Mouse (Mus musculus) macrophage (primary cell): ENCODE results near the gene Gm21954. TPM values are rescaled to one million over a fixed set of nuclear protein-coding genes. Genes with fewer than 3 reads are reported as not detected.

Source experiments
- H3K27ac ChIP-seq: fragments of 350-480 bp; formaldehyde crosslinking; 2 replicates; pipeline ENCODE4 v1.9.0; 2021
- H3K36me3 ChIP-seq: fragments of 350-480 bp; formaldehyde crosslinking; 2 replicates; pipeline ENCODE4 v1.9.0; 2021; ENCODE audit errors: inconsistent target
- H3K4me3 ChIP-seq: fragments of 350-480 bp; formaldehyde crosslinking; 2 replicates; pipeline ENCODE4 v1.9.0; 2021; ENCODE audit errors: inconsistent target
- H3K79me2 ChIP-seq: fragments of 350-480 bp; formaldehyde crosslinking; 2 replicates; pipeline ENCODE4 v1.9.0; 2021; ENCODE audit errors: inconsistent target
- WGBS: methylation state at CpG from one replicate; pipeline ENCODE4 v1.1.7; 2026; ENCODE audit warnings: inconsistent platforms; ENCODE audit not compliant: missing documents; 5-methylcytosine and 5-hydroxymethylcytosine counted together
- polyA plus RNA-seq: library from polyadenylated mRNA; stranded (reverse); fragments of 250-400 nt; gene quantifications from 3 replicates; pipeline ENCODE4 v1.2.4, GENCODE M21; 2018; ENCODE audit warnings: inconsistent platforms
- total RNA-seq, 78 experiments: library from RNA; depleted of rRNA; stranded (reverse); fragments of 250-400 nt; gene quantifications; 1 replicate in 9 of 78; 2 replicates in 24 of 78; 3 replicates in 43 of 78; 4 replicates in 2 of 78; pipeline ENCODE4 v1.2.4; 2018; ENCODE audit warnings: inconsistent platforms in 56 of 78

Gene Gm21954
- total RNA-seq (2018; cell fraction: chromatin; rRNA removed), result not detected
- not detected for total RNA-seq (2018; cell fraction: cytosol; rRNA removed)
- total RNA-seq (2018; cell fraction: nucleus; rRNA removed), result not detected
- not detected in 3 replicates for polyA plus RNA-seq

GRCm38 (mm10) chr3:55472110-55472509, at the start of gene Gm21954:
Gene Gm21954 (minus strand): TSS chr3:55472210.
- no peak within 1 kb of the TSS for H3K27ac ChIP-seq
- WGBS, result 74% methylated on average over 2 of the region's 2 CpGs
- no peaks in the 10 kb centered on the region for H3K36me3 ChIP-seq
- no peaks in the 10 kb centered on the region for H3K79me2 ChIP-seq
- H3K4me3 ChIP-seq, result no peak within 1 kb of the TSS

GRCm38 (mm10) chr3:55521776-55522175, 49.8 kb upstream of the Gm21954 start:
- Histone ChIP-seq H3K79me2 (no peaks in the 10 kb centered on the region), H3K36me3 (no peaks in the 10 kb centered on the region), H3K27ac (no peak overlapping the region), H3K4me3 (no peak overlapping the region)
- WGBS, result 91% methylated on average over 8 of the region's 8 CpGs

- H3K4me3 ChIP-seq, result no peak overlapping the region
- WGBS, result 41% methylated on average over 12 of the region's 12 CpGs
- H3K79me2 ChIP-seq, result no peaks in the 10 kb centered on the region
- no peak overlapping the region for H3K27ac ChIP-seq
- no peaks in the 10 kb centered on the region for H3K36me3 ChIP-seq
Measured at GRCm38 (mm10) chr3:55520240-55521180, 48.5 kb upstream of the Gm21954 start.

- no peaks in the 10 kb centered on the region for H3K79me2 ChIP-seq
- H3K4me3 ChIP-seq, result peak overlapping the region; percentile 41
- 3% methylated on average over 17 of the region's 17 CpGs for WGBS
- H3K36me3 ChIP-seq, result no peaks in the 10 kb centered on the region
- H3K27ac ChIP-seq, result no peak overlapping the region
Measured at GRCm38 (mm10) chr3:55517454-55518014, 45.5 kb upstream of the Gm21954 start.

- H3K4me3 ChIP-seq, result no peak overlapping the region
- 92% methylated on average over 5 of the region's 5 CpGs for WGBS
- H3K79me2 ChIP-seq, result no peaks in the 10 kb centered on the region
- no peaks in the 10 kb centered on the region for H3K36me3 ChIP-seq
- H3K27ac ChIP-seq, result no peak overlapping the region
Measured at GRCm38 (mm10) chr3:55515966-55516365, 44.0 kb upstream of the Gm21954 start.

GRCm38 (mm10) chr3:55511658-55512057, 39.6 kb upstream of the Gm21954 start:
- 24% methylated on average over 6 of the region's 6 CpGs for WGBS
- no peaks in the 10 kb centered on the region for H3K36me3 ChIP-seq

GRCm38 (mm10) chr3:55510198-55510597, 38.2 kb upstream of the Gm21954 start:
- Histone ChIP-seq H3K36me3 (no peaks in the 10 kb centered on the region), H3K27ac (no peak overlapping the region), H3K79me2 (no peaks in the 10 kb centered on the region), H3K4me3 (no peak overlapping the region)
- WGBS, result 91% methylated on average over 7 of the region's 7 CpGs

More at GRCm38 (mm10) chr3:55511658-55512057, 39.6 kb upstream of the Gm21954 start:
- no peak overlapping the region for H3K4me3 ChIP-seq
- H3K27ac ChIP-seq, result no peak overlapping the region
- H3K79me2 ChIP-seq, result no peaks in the 10 kb centered on the region

GRCm38 (mm10) chr3:55499298-55499697, 27.3 kb upstream of the Gm21954 start:
- H3K36me3 ChIP-seq, result no peaks in the 10 kb centered on the region
- WGBS, result 93% methylated on average over 7 of the region's 7 CpGs
- H3K79me2 ChIP-seq, result no peaks in the 10 kb centered on the region
- H3K4me3 ChIP-seq, result no peak overlapping the region
- no peak overlapping the region for H3K27ac ChIP-seq

GRCm38 (mm10) chr3:55496462-55496941, 24.5 kb upstream of the Gm21954 start:
- WGBS, result 85% methylated on average over 9 of the region's 9 CpGs
- H3K4me3 ChIP-seq, result no peak overlapping the region
- H3K36me3 ChIP-seq, result no peaks in the 10 kb centered on the region
- no peaks in the 10 kb centered on the region for H3K79me2 ChIP-seq
- H3K27ac ChIP-seq, result no peak overlapping the region

GRCm38 (mm10) chr3:55495866-55496265, 23.9 kb upstream of the Gm21954 start:
- Histone ChIP-seq H3K27ac (no peak overlapping the region), H3K79me2 (no peaks in the 10 kb centered on the region), H3K4me3 (no peak overlapping the region), H3K36me3 (no peaks in the 10 kb centered on the region)
- WGBS, result 87% methylated on average over 4 of the region's 4 CpGs

GRCm38 (mm10) chr3:55495231-55495630, 23.2 kb upstream of the Gm21954 start:
- H3K79me2 ChIP-seq, result no peaks in the 10 kb centered on the region
- 93% methylated on average over 7 of the region's 7 CpGs for WGBS
- no peak overlapping the region for H3K27ac ChIP-seq
- no peak overlapping the region for H3K4me3 ChIP-seq
- H3K36me3 ChIP-seq, result no peaks in the 10 kb centered on the region

GRCm38 (mm10) chr3:55494348-55494747, 22.3 kb upstream of the Gm21954 start:
- WGBS, result 25% methylated on average over 4 of the region's 4 CpGs
- H3K27ac ChIP-seq, result no peak overlapping the region
- H3K36me3 ChIP-seq, result no peaks in the 10 kb centered on the region
- H3K4me3 ChIP-seq, result no peak overlapping the region
- no peaks in the 10 kb centered on the region for H3K79me2 ChIP-seq

- Histone ChIP-seq H3K79me2 (no peaks in the 10 kb centered on the region), H3K27ac (no peak overlapping the region), H3K36me3 (no peaks in the 10 kb centered on the region), H3K4me3 (no peak overlapping the region)
- 86% methylated on average over 6 of the region's 6 CpGs for WGBS
Measured at GRCm38 (mm10) chr3:55492021-55492420, 20.0 kb upstream of the Gm21954 start.

GRCm38 (mm10) chr3:55489231-55489990, 17.4 kb upstream of the Gm21954 start:
- H3K4me3 ChIP-seq, result no peak overlapping the region
- H3K79me2 ChIP-seq, result no peaks in the 10 kb centered on the region
- no peaks in the 10 kb centered on the region for H3K36me3 ChIP-seq
- 79% methylated on average over 12 of the region's 12 CpGs for WGBS
- no peak overlapping the region for H3K27ac ChIP-seq
